Mouse (Mus musculus): ENCODE data around the gene Ksr2.

Ksr2 gene

DNA sequence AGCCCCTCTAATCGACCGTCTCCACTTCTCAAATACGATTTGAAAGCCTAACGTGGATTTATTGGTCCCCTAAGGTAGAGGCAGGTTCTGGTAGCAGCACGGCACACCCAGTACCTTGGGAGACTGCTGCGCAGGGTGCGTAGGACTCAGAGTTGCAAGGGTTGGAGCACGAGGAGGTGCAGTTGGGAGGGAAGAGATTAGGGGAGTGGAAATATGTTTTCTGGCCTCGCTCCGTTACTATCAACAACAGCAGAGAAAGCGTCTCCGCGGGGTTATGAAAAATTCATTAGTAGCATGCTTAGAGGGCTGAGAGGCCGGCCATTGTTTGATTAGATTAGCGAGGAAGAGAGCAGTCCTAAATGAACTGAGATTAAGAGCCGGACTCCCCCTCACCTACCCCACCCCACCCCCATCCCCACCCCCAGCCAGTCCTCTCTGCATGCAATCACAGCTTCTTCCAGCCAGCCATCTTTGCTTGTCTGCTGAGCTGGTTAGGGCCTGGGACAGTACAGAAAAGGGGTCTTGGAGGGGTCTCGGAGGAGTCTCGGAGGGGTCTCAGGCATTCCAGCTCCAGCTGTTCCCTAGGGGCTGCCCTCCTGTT is 27.5 kb downstream of the Ksr2 start:
- Histone ChIP-seq H3K27me3 (ENCODE audit: control insufficient read depth, insufficient read depth, low read length, poor library complexity, severe bottlenecking) (no peaks in the 10 kb centered on the region), H3K36me3 (ENCODE audit: control insufficient read depth, insufficient read depth, low read length, poor library complexity, severe bottlenecking) (no peaks in the 10 kb centered on the region)
- DNase-seq (ENCODE audit: low read depth, low spot score) = no peak

GRCm38 (mm10) chr5:117442157-117442765 is 28.5 kb downstream of the Ksr2 start:
- no peaks in the 10 kb centered on the region for H3K27me3 ChIP-seq (ENCODE audit: control insufficient read depth, insufficient read depth, low read length, poor library complexity, severe bottlenecking)
- no peak for DNase-seq (ENCODE audit: low read depth, low spot score)

DNA sequence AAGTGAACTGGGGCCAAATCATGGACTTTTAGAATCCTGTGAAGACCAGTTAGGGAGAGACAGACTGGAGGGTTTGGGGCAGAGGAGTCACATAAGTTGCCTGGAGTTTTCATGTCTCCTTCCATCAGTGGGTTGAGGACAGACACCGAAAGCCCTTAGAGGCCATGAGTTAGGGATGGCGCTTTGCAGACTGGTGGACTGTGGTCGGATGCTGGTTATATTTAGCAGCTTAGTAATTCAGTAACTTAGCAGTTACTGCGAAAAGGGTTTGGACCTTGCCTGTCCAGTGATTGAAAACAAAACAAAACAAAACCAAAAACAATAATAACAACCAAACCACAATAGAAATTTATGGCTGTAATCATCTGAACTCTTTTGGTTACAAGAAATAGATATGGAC is 29.3 kb downstream of the Ksr2 start:
- Histone ChIP-seq H3K27me3 (ENCODE audit: control insufficient read depth, insufficient read depth, low read length, poor library complexity, severe bottlenecking) (no peaks in the 10 kb centered on the region), H3K36me3 (ENCODE audit: control insufficient read depth, insufficient read depth, low read length, poor library complexity, severe bottlenecking) (no peaks in the 10 kb centered on the region)
- no peak for DNase-seq (ENCODE audit: low read depth, low spot score)

More at GRCm38 (mm10) chr5:117442157-117442765, 28.5 kb downstream of the Ksr2 start:
- H3K36me3 ChIP-seq (ENCODE audit: control insufficient read depth, insufficient read depth, low read length, poor library complexity, severe bottlenecking) = no peaks in the 10 kb centered on the region

DNA sequence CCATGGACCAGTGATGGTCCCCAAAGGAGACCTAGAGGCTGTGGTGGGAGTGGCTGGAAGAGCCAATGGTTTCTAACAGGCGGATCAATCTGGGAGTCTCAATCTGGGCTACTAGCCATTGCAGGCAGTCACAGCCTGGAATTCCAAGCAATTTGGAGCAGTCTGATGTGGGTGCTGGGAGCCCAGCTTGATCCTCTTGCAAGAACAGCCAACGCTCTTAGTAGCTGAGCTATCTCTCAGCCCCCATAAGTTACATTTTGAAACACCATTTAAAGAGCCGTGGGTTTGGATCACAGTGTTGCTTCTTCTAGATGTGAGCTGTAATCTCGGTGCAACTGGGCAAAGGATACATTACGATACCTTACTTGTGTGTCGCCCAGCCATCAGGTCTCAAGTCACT is 30.1 kb downstream of the Ksr2 start:
- no peaks in the 10 kb centered on the region for H3K27me3 ChIP-seq (ENCODE audit: control insufficient read depth, insufficient read depth, low read length, poor library complexity, severe bottlenecking)
- no peaks in the 10 kb centered on the region for H3K36me3 ChIP-seq (ENCODE audit: control insufficient read depth, insufficient read depth, low read length, poor library complexity, severe bottlenecking)
- DNase-seq (ENCODE audit: low read depth, low spot score) = no peak

GRCm38 (mm10) chr5:117447698-117448097 is 33.9 kb downstream of the Ksr2 start:
- H3K27me3 ChIP-seq (ENCODE audit: control insufficient read depth, insufficient read depth, low read length, poor library complexity, severe bottlenecking) = no peaks in the 10 kb centered on the region
- no peaks in the 10 kb centered on the region for H3K36me3 ChIP-seq (ENCODE audit: control insufficient read depth, insufficient read depth, low read length, poor library complexity, severe bottlenecking)
- peak; percentile 2 for DNase-seq (ENCODE audit: low read depth, low spot score)

GRCm38 (mm10) chr5:117452013-117452412 is 38.2 kb downstream of the Ksr2 start:
- no peaks in the 10 kb centered on the region for H3K27me3 ChIP-seq (ENCODE audit: control insufficient read depth, insufficient read depth, low read length, poor library complexity, severe bottlenecking)
- no peak for DNase-seq (ENCODE audit: low read depth, low spot score)
- H3K36me3 ChIP-seq (ENCODE audit: control insufficient read depth, insufficient read depth, low read length, poor library complexity, severe bottlenecking) = no peaks in the 10 kb centered on the region

DNA sequence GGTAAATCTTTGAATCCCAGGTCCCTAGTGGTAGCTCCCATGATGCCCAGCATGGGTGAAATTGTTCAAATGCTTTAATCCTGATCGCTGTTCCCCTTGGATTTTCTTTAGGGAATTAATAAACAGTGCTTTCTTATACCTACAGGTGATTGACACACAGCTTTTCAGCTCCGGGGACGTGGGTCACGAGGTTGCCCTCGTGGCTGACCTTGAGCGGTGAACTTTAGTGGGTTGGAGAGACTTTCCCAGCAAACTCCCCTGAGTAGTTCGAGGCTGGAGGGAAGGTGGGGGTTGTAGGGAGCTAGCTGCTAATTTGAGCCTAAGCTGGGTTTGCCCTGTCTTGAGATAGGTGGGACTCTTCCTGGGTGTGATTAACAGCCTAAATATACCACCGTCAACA is 41.7 kb downstream of the Ksr2 start:
- no peaks in the 10 kb centered on the region for H3K36me3 ChIP-seq (ENCODE audit: control insufficient read depth, insufficient read depth, low read length, poor library complexity, severe bottlenecking)
- no peaks in the 10 kb centered on the region for H3K27me3 ChIP-seq (ENCODE audit: control insufficient read depth, insufficient read depth, low read length, poor library complexity, severe bottlenecking)
- no peak for DNase-seq (ENCODE audit: low read depth, low spot score)

DNA sequence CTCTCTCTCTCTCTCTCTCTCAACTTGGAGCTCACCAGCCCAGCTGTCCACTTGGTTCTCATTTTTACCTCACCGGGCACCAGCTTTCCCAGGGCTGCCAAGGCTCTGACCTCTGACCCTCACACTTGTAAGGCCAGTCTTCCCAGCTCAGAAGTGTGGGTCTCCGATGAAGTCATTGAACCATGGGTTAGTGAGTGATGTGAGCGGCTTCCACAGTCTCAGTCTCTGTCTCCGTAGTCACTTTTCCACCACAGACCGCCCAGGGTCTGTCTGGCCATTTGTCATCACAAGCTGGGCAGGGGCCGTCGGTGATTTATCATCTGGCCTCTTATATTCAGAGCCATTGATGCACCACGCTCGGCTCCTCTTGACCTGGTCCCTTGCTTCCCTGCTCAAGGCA is 43.3 kb downstream of the Ksr2 start:
- no peaks in the 10 kb centered on the region for H3K27me3 ChIP-seq (ENCODE audit: control insufficient read depth, insufficient read depth, low read length, poor library complexity, severe bottlenecking)
- no peak for DNase-seq (ENCODE audit: low read depth, low spot score)
- no peaks in the 10 kb centered on the region for H3K36me3 ChIP-seq (ENCODE audit: control insufficient read depth, insufficient read depth, low read length, poor library complexity, severe bottlenecking)

- Histone ChIP-seq H3K27me3 (ENCODE audit: control insufficient read depth, insufficient read depth, low read length, poor library complexity, severe bottlenecking) (no peaks in the 10 kb centered on the region), H3K36me3 (ENCODE audit: control insufficient read depth, insufficient read depth, low read length, poor library complexity, severe bottlenecking) (no peaks in the 10 kb centered on the region)
- DNase-seq (ENCODE audit: low read depth, low spot score) = no peak
These were observed 43.8 kb downstream of the Ksr2 start for GRCm38 (mm10) chr5:117457583-117457982.

DNA sequence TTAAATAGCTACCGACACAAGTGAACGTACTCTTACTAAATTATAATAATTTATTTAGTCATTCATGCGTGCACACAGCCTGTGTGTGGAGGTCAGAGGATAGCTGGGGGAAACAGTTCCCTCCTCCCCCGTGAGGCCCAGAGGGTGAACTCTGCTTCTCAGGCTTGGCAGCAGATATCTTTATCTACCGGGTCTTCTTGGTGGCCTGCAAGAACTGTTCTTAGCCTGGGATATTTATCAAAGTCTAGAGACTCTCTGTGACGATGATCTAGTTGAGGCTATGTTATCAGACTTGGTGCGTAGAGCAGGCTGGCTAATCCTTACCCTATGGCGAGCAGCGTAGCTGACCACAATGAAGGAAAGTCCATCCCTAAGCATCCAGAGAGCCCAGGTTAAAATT is 45.1 kb downstream of the Ksr2 start:
- Histone ChIP-seq H3K27me3 (ENCODE audit: control insufficient read depth, insufficient read depth, low read length, poor library complexity, severe bottlenecking) (no peaks in the 10 kb centered on the region), H3K36me3 (ENCODE audit: control insufficient read depth, insufficient read depth, low read length, poor library complexity, severe bottlenecking) (no peaks in the 10 kb centered on the region)
- DNase-seq (ENCODE audit: low read depth, low spot score) = no peak

GRCm38 (mm10) chr5:117460261-117460660 is 46.5 kb downstream of the Ksr2 start:
- no peak for DNase-seq (ENCODE audit: low read depth, low spot score)
- no peaks in the 10 kb centered on the region for H3K36me3 ChIP-seq (ENCODE audit: control insufficient read depth, insufficient read depth, low read length, poor library complexity, severe bottlenecking)
- no peaks in the 10 kb centered on the region for H3K27me3 ChIP-seq (ENCODE audit: control insufficient read depth, insufficient read depth, low read length, poor library complexity, severe bottlenecking)

- Histone ChIP-seq H3K36me3 (ENCODE audit: control insufficient read depth, insufficient read depth, low read length, poor library complexity, severe bottlenecking) (no peaks in the 10 kb centered on the region), H3K27me3 (ENCODE audit: control insufficient read depth, insufficient read depth, low read length, poor library complexity, severe bottlenecking) (no peaks in the 10 kb centered on the region)
- no peak for DNase-seq (ENCODE audit: low read depth, low spot score)
These were observed 53.3 kb downstream of the Ksr2 start for GRCm38 (mm10) chr5:117467052-117467451.

GRCm38 (mm10) chr5:117468961-117469360 is 55.2 kb downstream of the Ksr2 start:
- DNase-seq (ENCODE audit: low read depth, low spot score) = no peak
- no peaks in the 10 kb centered on the region for H3K27me3 ChIP-seq (ENCODE audit: control insufficient read depth, insufficient read depth, low read length, poor library complexity, severe bottlenecking)
- H3K36me3 ChIP-seq (ENCODE audit: control insufficient read depth, insufficient read depth, low read length, poor library complexity, severe bottlenecking) = no peaks in the 10 kb centered on the region

DNA sequence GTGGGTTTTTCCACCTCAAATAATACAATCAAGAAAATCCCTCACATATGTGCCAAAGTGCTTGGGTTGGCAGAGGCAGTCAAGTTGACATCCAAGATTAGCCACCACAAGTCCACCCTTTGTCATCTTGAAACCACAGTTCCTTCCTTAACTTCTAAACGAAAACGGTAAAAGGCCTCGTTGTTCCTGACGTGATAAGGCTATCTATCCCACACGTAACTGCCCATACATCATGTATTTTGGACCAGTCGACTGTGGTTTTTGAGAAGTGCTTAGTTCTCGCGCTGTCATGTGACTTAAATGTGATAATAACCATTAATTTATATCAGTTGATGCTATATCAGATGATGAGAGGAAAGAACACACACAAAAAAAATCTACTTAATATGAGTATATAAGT is 55.8 kb downstream of the Ksr2 start:
- no peaks in the 10 kb centered on the region for H3K36me3 ChIP-seq (ENCODE audit: control insufficient read depth, insufficient read depth, low read length, poor library complexity, severe bottlenecking)
- no peak for DNase-seq (ENCODE audit: low read depth, low spot score)
- no peaks in the 10 kb centered on the region for H3K27me3 ChIP-seq (ENCODE audit: control insufficient read depth, insufficient read depth, low read length, poor library complexity, severe bottlenecking)

DNA sequence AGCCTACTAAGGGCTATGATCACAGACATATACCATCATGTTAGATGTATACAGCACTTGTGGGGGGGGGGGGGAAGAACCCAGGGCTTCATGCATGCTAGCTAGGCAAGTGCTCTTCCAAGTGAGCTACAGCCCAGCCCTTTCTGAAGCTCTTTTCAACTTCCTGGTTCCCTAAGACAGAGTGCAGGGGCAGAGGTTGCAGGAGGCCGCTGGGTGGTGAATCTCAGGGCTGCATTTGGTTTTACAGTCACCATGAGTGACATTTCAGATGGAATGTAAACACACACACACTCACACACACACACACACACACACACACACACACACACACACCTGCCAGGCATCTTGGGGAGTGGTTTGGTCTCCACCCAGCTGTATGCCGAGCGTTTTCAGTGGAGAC is 67.4 kb downstream of the Ksr2 start:
- DNase-seq (ENCODE audit: low read depth, low spot score) = no peak
- Histone ChIP-seq H3K27me3 (ENCODE audit: control insufficient read depth, insufficient read depth, low read length, poor library complexity, severe bottlenecking) (no peaks in the 10 kb centered on the region), H3K36me3 (ENCODE audit: control insufficient read depth, insufficient read depth, low read length, poor library complexity, severe bottlenecking) (no peaks in the 10 kb centered on the region)

- Histone ChIP-seq H3K36me3 (ENCODE audit: control insufficient read depth, insufficient read depth, low read length, poor library complexity, severe bottlenecking) (no peaks in the 10 kb centered on the region), H3K27me3 (ENCODE audit: control insufficient read depth, insufficient read depth, low read length, poor library complexity, severe bottlenecking) (no peaks in the 10 kb centered on the region)
- no peak for DNase-seq (ENCODE audit: low read depth, low spot score)
These were observed 67.8 kb downstream of the Ksr2 start for GRCm38 (mm10) chr5:117481586-117481985.

All from splenic B cell, adult 2 months (primary cell).